ENCODE assay signal across 8 mouse cellular contexts in genomic region chr4:43043644-43044357, GRCm38 (mm10). TPM values are rescaled to one million over a fixed set of nuclear protein-coding genes. Genes with fewer than 3 reads are reported as not detected.
A peak's percentile ranks its signal among the peaks of the same experiment; 100 is the strongest.
DNase-seq lines count a peak whose midpoint lies in the region; ATAC-seq lines count a peak whose summit lies in the region.

No protein-coding gene starts in this region.

- H3K9me3 ChIP-seq in heart, embryonic 14.5 days (ENCODE audit: control insufficient read depth, low read length) = no peaks in the 10 kb centered on the region
- H3K9me3 ChIP-seq in kidney, embryonic 16.5 days (ENCODE audit: low read length) = no peaks in the 10 kb centered on the region
- H3K9me3 ChIP-seq in lung, embryonic 16.5 days (ENCODE audit: control insufficient read depth, low read length) = no peaks in the 10 kb centered on the region

- H3K27me3 ChIP-seq in heart, embryonic 14.5 days (ENCODE audit: control insufficient read depth, insufficient read depth, low read length) = no peaks in the 10 kb centered on the region
- H3K27me3 ChIP-seq in kidney, embryonic 16.5 days (ENCODE audit: insufficient read depth, low read length) = no peaks in the 10 kb centered on the region
- no peaks in the 10 kb centered on the region for H3K27me3 ChIP-seq in lung, embryonic 16.5 days (ENCODE audit: control insufficient read depth, insufficient read depth, low read depth, low read length)

- H3K27ac ChIP-seq in heart, embryonic 14.5 days (replicated peaks in 1 of 2; ENCODE audit: control insufficient read depth in 1 of 2, insufficient read depth in 1 of 2, low read depth in 2 of 2, low read length in 2 of 2) = peak overlapping the region; percentile 29 to 74
- peak overlapping the region; percentile 59 for H3K27ac ChIP-seq in kidney, embryonic 16.5 days (ENCODE audit: low read length)
- H3K27ac ChIP-seq in lung, embryonic 16.5 days (ENCODE audit: low read length) = peak overlapping the region; percentile 81

- DNase-seq in urinary bladder, postnatal 4 days (ENCODE audit: low spot score in 2 of 2) = peak; percentile 61 to 74
- DNase-seq in urinary bladder, adult 2 months (ENCODE audit: low spot score) = no peak
- peak; percentile 94 for DNase-seq in embryo, embryonic 10.5 days (ENCODE audit: low spot score)
- DNase-seq in thymus, postnatal 4 days = peak; percentile 66

- H3K9ac ChIP-seq in heart, embryonic 14.5 days (ENCODE audit: low read length) = peak overlapping the region; percentile 67
- H3K9ac ChIP-seq in kidney, embryonic 16.5 days (replicated peaks; ENCODE audit: low read length) = no peak overlapping the region; the same call in 1 of the 2 replicates
- H3K9ac ChIP-seq in lung, embryonic 16.5 days (ENCODE audit: low read length) = peak overlapping the region; percentile 30; the same call in 1 of the 2 replicates

- H3K36me3 ChIP-seq in heart, embryonic 14.5 days (ENCODE audit: control insufficient read depth, insufficient read depth, low read length) = no peaks in the 10 kb centered on the region
- H3K36me3 ChIP-seq in kidney, embryonic 16.5 days (ENCODE audit: insufficient read depth, low read length) = no peaks in the 10 kb centered on the region
- H3K36me3 ChIP-seq in lung, embryonic 16.5 days (ENCODE audit: control insufficient read depth, insufficient read depth, low read length) = no peaks in the 10 kb centered on the region

- peak overlapping the region; percentile 78 for H3K4me2 ChIP-seq in heart, embryonic 14.5 days (ENCODE audit: low read length)
- H3K4me2 ChIP-seq in kidney, embryonic 16.5 days (replicated peaks; ENCODE audit: low read depth, low read length) = peak overlapping the region; percentile 87
- H3K4me2 ChIP-seq in lung, embryonic 16.5 days (ENCODE audit: low read depth, low read length) = peak overlapping the region; percentile 59

- H3K4me3 ChIP-seq in heart, embryonic 14.5 days (ENCODE audit: control insufficient read depth in 1 of 2, insufficient read depth in 1 of 2, low read depth in 1 of 2, low read length in 2 of 2) = peak overlapping the region; percentile 13 to 22; a peak in 2 of 4 replicates
- H3K4me3 ChIP-seq in kidney, embryonic 16.5 days (ENCODE audit: low read length) = no peak overlapping the region; the same call in 1 of the 2 replicates
- peak overlapping the region; percentile 23; the same call in 1 of the 2 replicates for H3K4me3 ChIP-seq in lung, embryonic 16.5 days (ENCODE audit: low read length)

- WGBS in heart, embryonic 14.5 days = 19% methylated on average over 7 of the region's 7 CpGs
- WGBS in kidney, embryonic 16.5 days = 19% methylated on average over 7 of the region's 7 CpGs
- WGBS in lung, embryonic 16.5 days = 14% methylated on average over 7 of the region's 7 CpGs

- peaks cover 15 to 33% of the 10 kb centered on the region in 2 experiments for H3K4me1 ChIP-seq in heart, embryonic 14.5 days (ENCODE audit: control insufficient read depth in 2 of 2, insufficient read depth in 2 of 2, low read length in 2 of 2)
- H3K4me1 ChIP-seq in kidney, embryonic 16.5 days (ENCODE audit: insufficient read depth, low read length) = peaks cover 34% of the 10 kb centered on the region
- peaks cover 23% of the 10 kb centered on the region for H3K4me1 ChIP-seq in lung, embryonic 16.5 days (replicated peaks; ENCODE audit: control insufficient read depth, insufficient read depth, low read length)

- ATAC-seq in heart, embryonic 14.5 days (ENCODE audit: insufficient number of reproducible peaks, insufficient read depth, low FRiP score, low read depth) = peak; percentile 11; the same call in 1 of the 2 replicates
- 0 out of 2 replicates have a peak, but pooled peaks have one; percentile 7 for ATAC-seq in kidney, embryonic 16.5 days (ENCODE audit: low FRiP score, low TSS enrichment)
- ATAC-seq in lung, embryonic 16.5 days (ENCODE audit: low read depth) = peak; percentile 27
- ATAC-seq in neutrophil, adult 5-6 weeks (ENCODE audit: extremely low read depth, insufficient number of reproducible peaks, low FRiP score, poor library complexity, severe bottlenecking) = peak; percentile 54

RNA-seq across cellular contexts. Expression of gene Fam214b, which starts 2.2 kb away (rescaled TPM):
- 15.7 and 24.8 TPM in 2 replicates for polyA plus RNA-seq in urinary bladder, adult 2 months (2012; rRNA removed)
- polyA plus RNA-seq in heart, embryonic 14.5 days (2014; fragmentation: Nextera tagmentation; extraction: Ambion mirVana) = 10.5 and 12.0 TPM in 2 replicates
- 11.7 and 12.9 TPM in 2 replicates for polyA plus RNA-seq in kidney, embryonic 16.5 days (2015; fragmentation: Nextera tagmentation; extraction: Ambion mirVana)
- 9.6 and 11.7 TPM in 2 replicates for polyA plus RNA-seq in lung, embryonic 16.5 days (2015; fragmentation: Nextera tagmentation; extraction: Ambion mirVana)
- total RNA-seq in neutrophil, adult 5-6 weeks (2017) = 14.8 and 18.5 TPM in 2 replicates

RNA-seq across cellular contexts. Expression of gene Stoml2, which starts 12.3 kb away (rescaled TPM):
- polyA plus RNA-seq in urinary bladder, adult 2 months (2012; rRNA removed) = 72.2 and 94.8 TPM in 2 replicates
- polyA plus RNA-seq in heart, embryonic 14.5 days (2014; fragmentation: Nextera tagmentation; extraction: Ambion mirVana) = 201 and 211 TPM in 2 replicates
- polyA plus RNA-seq in kidney, embryonic 16.5 days (2015; fragmentation: Nextera tagmentation; extraction: Ambion mirVana) = 363 and 374 TPM in 2 replicates
- 286 and 289 TPM in 2 replicates for polyA plus RNA-seq in lung, embryonic 16.5 days (2015; fragmentation: Nextera tagmentation; extraction: Ambion mirVana)
- 49.5 and 56.1 TPM in 2 replicates for total RNA-seq in neutrophil, adult 5-6 weeks (2017)

RNA-seq across cellular contexts. Expression of gene Unc13b, which starts 15.0 kb away (rescaled TPM):
- 9.9 and 11.2 TPM in 2 replicates for polyA plus RNA-seq in urinary bladder, adult 2 months (2012; rRNA removed)
- 16.4 and 19.1 TPM in 2 replicates for polyA plus RNA-seq in heart, embryonic 14.5 days (2014; fragmentation: Nextera tagmentation; extraction: Ambion mirVana)
- 6.8 and 8.6 TPM in 2 replicates for polyA plus RNA-seq in kidney, embryonic 16.5 days (2015; fragmentation: Nextera tagmentation; extraction: Ambion mirVana)
- polyA plus RNA-seq in lung, embryonic 16.5 days (2015; fragmentation: Nextera tagmentation; extraction: Ambion mirVana) = 5.4 and 6.5 TPM in 2 replicates
- 0.74 and 0.93 TPM in 2 replicates for total RNA-seq in neutrophil, adult 5-6 weeks (2017)

RNA-seq across cellular contexts. Expression of gene Pigo, which starts 18.2 kb away (rescaled TPM):
- 12.7 and 13.1 TPM in 2 replicates for polyA plus RNA-seq in urinary bladder, adult 2 months (2012; rRNA removed)
- 12.0 and 13.0 TPM in 2 replicates for polyA plus RNA-seq in heart, embryonic 14.5 days (2014; fragmentation: Nextera tagmentation; extraction: Ambion mirVana)
- polyA plus RNA-seq in kidney, embryonic 16.5 days (2015; fragmentation: Nextera tagmentation; extraction: Ambion mirVana) = 29.8 and 32.2 TPM in 2 replicates
- 21.8 and 24.8 TPM in 2 replicates for polyA plus RNA-seq in lung, embryonic 16.5 days (2015; fragmentation: Nextera tagmentation; extraction: Ambion mirVana)
- 10.7 and 15.6 TPM in 2 replicates for total RNA-seq in neutrophil, adult 5-6 weeks (2017)

RNA-seq across cellular contexts. Expression of gene Fancg, which starts 33.5 kb away (rescaled TPM):
- polyA plus RNA-seq in urinary bladder, adult 2 months (2012; rRNA removed) = 9.5 and 11.6 TPM in 2 replicates
- polyA plus RNA-seq in heart, embryonic 14.5 days (2014; fragmentation: Nextera tagmentation; extraction: Ambion mirVana) = 10.8 and 11.7 TPM in 2 replicates
- polyA plus RNA-seq in kidney, embryonic 16.5 days (2015; fragmentation: Nextera tagmentation; extraction: Ambion mirVana) = 19.5 and 20.6 TPM in 2 replicates
- 22.5 and 24.1 TPM in 2 replicates for polyA plus RNA-seq in lung, embryonic 16.5 days (2015; fragmentation: Nextera tagmentation; extraction: Ambion mirVana)
- total RNA-seq in neutrophil, adult 5-6 weeks (2017) = 13.9 and 27.7 TPM in 2 replicates
